Mouse (Mus musculus): ENCODE results near the gene Sptbn2.

Gene Sptbn2

GRCm38 (mm10) chr19:4711098-4711600 lies at the start of gene Sptbn2:
Sptbn2 (plus strand) TSS chr19:4711167.
- DNase-seq, result peak; percentile 76

- DNase-seq, result no peak
Observed at GRCm38 (mm10) chr19:4666815-4667214, 44.2 kb upstream of the Sptbn2 start.

- DNase-seq, result no peak
Observed at GRCm38 (mm10) chr19:4670776-4671175, 40.2 kb upstream of the Sptbn2 start.

- DNase-seq, result no peak
Observed at GRCm38 (mm10) chr19:4672401-4672800, 38.6 kb upstream of the Sptbn2 start.

- DNase-seq, result no peak
Observed at GRCm38 (mm10) chr19:4694346-4694745, 16.6 kb upstream of the Sptbn2 start.

GRCm38 (mm10) chr19:4697121-4697520 lies 13.8 kb upstream of the Sptbn2 start:
- DNase-seq, result no peak

- peak; percentile 63 for DNase-seq
Observed at GRCm38 (mm10) chr19:4697721-4698120, 13.2 kb upstream of the Sptbn2 start.

- DNase-seq, result peak; percentile 91
Observed at GRCm38 (mm10) chr19:4698205-4698677, 12.7 kb upstream of the Sptbn2 start, which contains the start of gene Gm960. Gm960 (minus strand) TSS chr19:4698668.

GRCm38 (mm10) chr19:4698856-4699255 lies 12.1 kb upstream of the Sptbn2 start:
- peak; percentile 70 for DNase-seq

- DNase-seq, result peak; percentile 34
Observed at GRCm38 (mm10) chr19:4699821-4700220, 11.1 kb upstream of the Sptbn2 start.

- peak; percentile 11 for DNase-seq
Observed at GRCm38 (mm10) chr19:4700656-4701055, 10.3 kb upstream of the Sptbn2 start.

GRCm38 (mm10) chr19:4701221-4701620 lies 9.7 kb upstream of the Sptbn2 start:
- peak; percentile 22 for DNase-seq

- peak; percentile 8 for DNase-seq
Observed at GRCm38 (mm10) chr19:4708765-4709164, 2.2 kb upstream of the Sptbn2 start.

- no peak for DNase-seq
Observed at GRCm38 (mm10) chr19:4711601-4712155, 711 bp downstream of the Sptbn2 start.

GRCm38 (mm10) chr19:4712156-4712780 lies 1.3 kb downstream of the Sptbn2 start:
- DNase-seq, result no peak

- DNase-seq, result peak; percentile 65
Observed at GRCm38 (mm10) chr19:4712781-4713526, 2.0 kb downstream of the Sptbn2 start.

GRCm38 (mm10) chr19:4713886-4714285 lies 2.9 kb downstream of the Sptbn2 start:
- no peak for DNase-seq

GRCm38 (mm10) chr19:4716756-4717155 lies 5.8 kb downstream of the Sptbn2 start:
- no peak for DNase-seq

GRCm38 (mm10) chr19:4717281-4717680 lies 6.3 kb downstream of the Sptbn2 start:
- no peak for DNase-seq

- no peak for DNase-seq
Observed at GRCm38 (mm10) chr19:4718716-4719115, 7.7 kb downstream of the Sptbn2 start.

- DNase-seq, result no peak
Observed at GRCm38 (mm10) chr19:4719351-4719764, 8.4 kb downstream of the Sptbn2 start.

- no peak for DNase-seq
Observed at GRCm38 (mm10) chr19:4720112-4720511, 9.1 kb downstream of the Sptbn2 start.

- DNase-seq, result no peak
Observed at GRCm38 (mm10) chr19:4720671-4721244, 9.8 kb downstream of the Sptbn2 start.
